ENCODE assay signal across 29 mouse cellular contexts in genomic region chr1:170608461-170609071, GRCm38 (mm10). TPM values are rescaled to one million over a fixed set of nuclear protein-coding genes. Genes with fewer than 3 reads are reported as not detected.
A peak's percentile ranks its signal among the peaks of the same experiment; 100 is the strongest.
DNase-seq lines count a peak whose midpoint lies in the region; ATAC-seq and TF ChIP-seq lines count a peak whose summit lies in the region.
"Had no signal": no experiment of that assay in that cellular context is flagged by ENCODE, and none has a peak within 500 bp of the region (broad histone marks: within the 10 kb centered on the region; RNA-seq: fewer than 3 reads in every experiment).

No protein-coding gene starts in this region.

- no peak for TF ChIP-seq CTCF in lung, postnatal 0 days (IDR thresholded peaks at IDR 0.05)
- TF ChIP-seq CTCF in liver, embryonic 14.5 days (IDR thresholded peaks at IDR 0.05; ENCODE audit: low read depth), result no peak

- H3K4me1 ChIP-seq in lung, postnatal 0 days (ENCODE audit: insufficient read depth, low read depth, low read length), result no peaks in the 10 kb centered on the region
- peaks cover 35 to 38% of the 10 kb centered on the region in 2 experiments for H3K4me1 ChIP-seq in liver, embryonic 14.5 days (replicated peaks; ENCODE audit: control insufficient read depth in 2 of 2, insufficient read depth in 2 of 2, low read length in 1 of 2)
- no peaks in the 10 kb centered on the region for H3K4me1 ChIP-seq in forebrain, embryonic 14.5 days (ENCODE audit: control insufficient read depth, insufficient read depth, low read length)
- H3K4me1 ChIP-seq: hindbrain, embryonic 12.5 days; intestine, embryonic 15.5 days; midbrain, embryonic 12.5 days; neural tube, embryonic 13.5 days had no signal

- peak; percentile 28 for ATAC-seq in lung, postnatal 0 days
- ATAC-seq in granulocyte monocyte progenitor cell, adult 5-6 weeks (replicated peaks; ENCODE audit: poor library complexity, severe bottlenecking), result peak; percentile 48
- ATAC-seq in liver, embryonic 14.5 days (ENCODE audit: insufficient read depth), result no peak
- no peak for ATAC-seq in forebrain, embryonic 14.5 days
- ATAC-seq: CD4-positive, CD25-positive, alpha-beta regulatory T cell, adult 4 months; forebrain, embryonic 16.5 days; hindbrain, postnatal 0 days; intestine, embryonic 15.5 days had no signal

- no peak for TF ChIP-seq EP300 in lung, postnatal 0 days (IDR thresholded peaks at IDR 0.05)
- TF ChIP-seq EP300 in liver, embryonic 14.5 days (IDR thresholded peaks at IDR 0.05; ENCODE audit: low read depth), result no peak

- H3K36me3 ChIP-seq in lung, postnatal 0 days (ENCODE audit: insufficient read depth, low read length), result no peaks in the 10 kb centered on the region
- H3K36me3 ChIP-seq in liver, embryonic 14.5 days (replicated peaks; ENCODE audit: control insufficient read depth, insufficient read depth, low read depth), result no peaks in the 10 kb centered on the region
- no peaks in the 10 kb centered on the region for H3K36me3 ChIP-seq in forebrain, embryonic 14.5 days (ENCODE audit: control insufficient read depth, insufficient read depth, low read length)
- H3K36me3 ChIP-seq: embryonic facial prominence, embryonic 13.5 days; forebrain, embryonic 10.5 days; heart, embryonic 10.5 days; heart, embryonic 15.5 days; hindbrain, embryonic 12.5 days; intestine, embryonic 15.5 days; limb, embryonic 12.5 days; midbrain, embryonic 12.5 days; neural tube, embryonic 13.5 days had no signal

- H3K27ac ChIP-seq in lung, postnatal 0 days (ENCODE audit: low read length), result no peak overlapping the region
- H3K27ac ChIP-seq in liver, embryonic 14.5 days, result peak overlapping the region; percentile 45
- no peak overlapping the region for H3K27ac ChIP-seq in forebrain, embryonic 14.5 days (ENCODE audit: low read depth, low read length)
- H3K27ac ChIP-seq: embryonic facial prominence, embryonic 13.5 days; forebrain, embryonic 10.5 days; heart, embryonic 10.5 days; heart, embryonic 15.5 days; hindbrain, embryonic 12.5 days; hindbrain, postnatal 0 days; intestine, embryonic 15.5 days; limb, embryonic 12.5 days; midbrain, embryonic 12.5 days; neural tube, embryonic 13.5 days had no signal

- no peak overlapping the region for H3K4me3 ChIP-seq in lung, postnatal 0 days (ENCODE audit: low read depth, low read length)
- no peak overlapping the region for H3K4me3 ChIP-seq in liver, embryonic 14.5 days (ENCODE audit: insufficient read depth in 1 of 2, low read depth in 2 of 2, low read length in 2 of 2)
- no peak overlapping the region for H3K4me3 ChIP-seq in forebrain, embryonic 14.5 days (ENCODE audit: low read depth, low read length)
- H3K4me3 ChIP-seq: embryonic facial prominence, embryonic 13.5 days; forebrain, embryonic 10.5 days; heart, embryonic 10.5 days; heart, embryonic 15.5 days; hindbrain, embryonic 12.5 days; intestine, embryonic 15.5 days; limb, embryonic 12.5 days; midbrain, embryonic 12.5 days; neural tube, embryonic 13.5 days had no signal

- WGBS in lung, postnatal 0 days, result 62% methylated on average over 3 of the region's 3 CpGs
- WGBS in liver, embryonic 14.5 days (ENCODE audit: insufficient replicate concordance), result 59% methylated on average over 3 of the region's 3 CpGs
- WGBS in forebrain, embryonic 14.5 days, result 78% methylated on average over 3 of the region's 3 CpGs

- H3K9me3 ChIP-seq in lung, postnatal 0 days (ENCODE audit: low read length), result no peaks in the 10 kb centered on the region
- H3K9me3 ChIP-seq in liver, embryonic 14.5 days (ENCODE audit: control insufficient read depth, low read length), result no peaks in the 10 kb centered on the region
- no peaks in the 10 kb centered on the region for H3K9me3 ChIP-seq in forebrain, embryonic 14.5 days (replicated peaks; ENCODE audit: control insufficient read depth, low read length)
- H3K9me3 ChIP-seq: embryonic facial prominence, embryonic 13.5 days; forebrain, embryonic 10.5 days; heart, embryonic 10.5 days; heart, embryonic 15.5 days; hindbrain, embryonic 12.5 days; intestine, embryonic 15.5 days; limb, embryonic 12.5 days; midbrain, embryonic 12.5 days; neural tube, embryonic 13.5 days had no signal

- no peak overlapping the region for H3K4me2 ChIP-seq in lung, postnatal 0 days (replicated peaks; ENCODE audit: low read depth, low read length)
- H3K4me2 ChIP-seq in liver, embryonic 14.5 days (ENCODE audit: low read depth), result no peak overlapping the region
- H3K4me2 ChIP-seq in forebrain, embryonic 14.5 days (ENCODE audit: low read length), result no peak overlapping the region
- H3K4me2 ChIP-seq: embryonic facial prominence, embryonic 13.5 days; heart, embryonic 15.5 days; hindbrain, embryonic 12.5 days; intestine, embryonic 15.5 days; limb, embryonic 12.5 days; lung, embryonic 14.5 days; midbrain, embryonic 12.5 days; neural tube, embryonic 13.5 days had no signal

- peak; percentile 20 for DNase-seq in lung, postnatal 0 days (ENCODE audit: low spot score)
- no peak for DNase-seq in lung, adult 18-20 months
- DNase-seq in liver, embryonic 14.5 days (ENCODE audit: low read depth in 3 of 3, low spot score in 3 of 3), result no peak
- no peak for DNase-seq in spleen, postnatal 14 days (ENCODE audit: low spot score in 2 of 2)
- no peak for DNase-seq in frontal cortex, postnatal 25 days (ENCODE audit: low spot score in 2 of 2)
- DNase-seq in forebrain, embryonic 14.5 days (ENCODE audit: low spot score), result no peak
- DNase-seq: adrenal gland, postnatal 10 days; cerebellum, adult 8-10 months; gastrocnemius, postnatal 10 days; heart, adult 11 months; heart, postnatal 36 days; kidney, adult 9 months; kidney, postnatal 14 days; layer of hippocampus, adult 9-11 months; lung, embryonic 14.5 days; thymus, postnatal 4 days had no signal

- no peak overlapping the region for H3K9ac ChIP-seq in lung, postnatal 0 days (replicated peaks; ENCODE audit: low read depth)
- H3K9ac ChIP-seq in liver, embryonic 14.5 days (replicated peaks), result no peak overlapping the region
- no peak overlapping the region for H3K9ac ChIP-seq in forebrain, embryonic 14.5 days (ENCODE audit: low read length)
- H3K9ac ChIP-seq: embryonic facial prominence, embryonic 13.5 days; heart, embryonic 15.5 days; hindbrain, embryonic 12.5 days; intestine, embryonic 15.5 days; limb, embryonic 12.5 days; lung, embryonic 14.5 days; midbrain, embryonic 12.5 days; neural tube, embryonic 13.5 days had no signal

- H3K27me3 ChIP-seq in lung, postnatal 0 days (replicated peaks; ENCODE audit: insufficient read depth, low read length), result no peaks in the 10 kb centered on the region
- H3K27me3 ChIP-seq in liver, embryonic 14.5 days (ENCODE audit: control insufficient read depth, insufficient read depth, low read length), result no peaks in the 10 kb centered on the region; the same call in 1 of the 2 replicates
- H3K27me3 ChIP-seq in forebrain, embryonic 14.5 days (replicated peaks; ENCODE audit: control insufficient read depth, insufficient read depth, low read length), result no peaks in the 10 kb centered on the region
- H3K27me3 ChIP-seq: embryonic facial prominence, embryonic 13.5 days; heart, embryonic 15.5 days; hindbrain, embryonic 12.5 days; intestine, embryonic 15.5 days; midbrain, embryonic 12.5 days; neural tube, embryonic 13.5 days had no signal

RNA-seq across cellular contexts. Expression of gene Nos1ap, which starts 18.9 kb away (rescaled TPM):
- 8.0 and 9.9 TPM in 2 replicates for polyA plus RNA-seq in lung, postnatal 0 days (2015; fragmentation: Nextera tagmentation; extraction: Ambion mirVana)
- total RNA-seq in granulocyte monocyte progenitor cell, adult 5-6 weeks (2014; fragmentation: Nextera tagmentation), result 9.0 and 11.5 TPM in 2 replicates
- 1.5 and 3.7 TPM in 2 replicates for total RNA-seq in granulocyte monocyte progenitor cell, adult 5-6 weeks (2017)
- polyA plus RNA-seq in liver, embryonic 14.5 days (2012; rRNA removed), result 1.8 and 2.6 TPM in 2 replicates
- 2.2 and 3.8 TPM in 2 replicates for polyA plus RNA-seq in liver, embryonic 14.5 days (2014; fragmentation: Nextera tagmentation; extraction: Ambion mirVana)
- 8.4 and 11.3 TPM in 2 replicates for polyA plus RNA-seq in forebrain, embryonic 14.5 days (2014; fragmentation: Nextera tagmentation; extraction: Ambion mirVana)

RNA-seq across cellular contexts. Expression of gene Olfml2b, which starts 35.8 kb away (rescaled TPM):
- 23.3 and 26.0 TPM in 2 replicates for polyA plus RNA-seq in lung, postnatal 0 days (2015; fragmentation: Nextera tagmentation; extraction: Ambion mirVana)
- total RNA-seq in granulocyte monocyte progenitor cell, adult 5-6 weeks (2014; fragmentation: Nextera tagmentation), result not detected in 2 replicates
- total RNA-seq in granulocyte monocyte progenitor cell, adult 5-6 weeks (2017), result 0.90 and 1.1 TPM in 2 replicates
- polyA plus RNA-seq in liver, embryonic 14.5 days (2012; rRNA removed), result 0.73 and 0.74 TPM in 2 replicates
- 1.1 and 1.2 TPM in 2 replicates for polyA plus RNA-seq in liver, embryonic 14.5 days (2014; fragmentation: Nextera tagmentation; extraction: Ambion mirVana)
- 9.7 and 10.7 TPM in 2 replicates for polyA plus RNA-seq in forebrain, embryonic 14.5 days (2014; fragmentation: Nextera tagmentation; extraction: Ambion mirVana)
- polyA plus RNA-seq: CD4-positive, CD25-positive, alpha-beta regulatory T cell, adult 4 months had no signal

Comparison
In these comparisons a context has a peak if more than half of its experiments do, and no peak if none do; other contexts are left out.
1. ATAC-seq: peak in lung, postnatal 0 days (single experiment) and granulocyte monocyte progenitor cell, adult 5-6 weeks (single experiment); none in liver, embryonic 14.5 days (single experiment) and forebrain, embryonic 14.5 days (single experiment).